Mouse (Mus musculus): ENCODE measurements around the gene Fcer1g.

Fcer1g gene

DNA sequence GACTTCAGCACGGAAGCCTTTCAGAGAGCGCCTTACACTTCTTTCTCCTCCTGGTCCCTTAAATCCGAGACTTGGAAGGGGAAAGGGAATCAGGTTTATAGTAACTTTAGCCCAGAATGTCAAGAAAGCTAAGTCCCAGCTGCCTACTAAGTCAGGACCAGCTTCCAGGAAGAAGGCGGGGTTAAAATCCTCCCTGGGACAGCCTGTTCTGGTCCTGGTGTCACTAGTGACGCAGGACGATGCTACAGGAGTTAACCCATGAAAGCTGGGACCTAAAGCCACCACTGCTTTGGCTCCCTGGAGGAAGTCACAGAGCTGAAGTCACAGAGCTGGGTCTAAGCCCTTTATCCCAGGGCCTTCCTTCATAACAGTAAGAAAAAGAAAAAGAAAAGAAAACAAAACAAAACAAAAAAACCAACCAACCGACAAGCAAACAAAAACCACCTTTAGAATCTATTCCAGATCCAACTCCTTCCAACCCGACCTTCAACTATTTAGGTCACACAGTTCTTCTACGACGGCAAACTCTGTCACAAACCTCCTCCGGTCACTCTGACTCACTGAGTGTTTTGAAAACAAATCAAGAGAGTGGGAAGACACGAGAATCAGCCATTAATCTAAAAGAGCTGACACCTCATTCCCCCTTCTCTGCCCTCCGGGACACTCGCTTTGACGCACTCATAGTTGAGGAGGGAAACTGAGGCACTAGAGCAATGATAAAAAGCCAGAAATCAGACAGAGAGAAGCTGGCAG lies 6.0 kb upstream of the Fcer1g start:
- no peak for DNase-seq

- DNase-seq, result peak; percentile 47 to 48
Observed at GRCm38 (mm10) chr1:171238463-171238862, 4.3 kb upstream of the Fcer1g start.

GRCm38 (mm10) chr1:171237438-171237837 lies 3.3 kb upstream of the Fcer1g start:
- no peak for DNase-seq

GRCm38 (mm10) chr1:171235791-171236190 lies 1.6 kb upstream of the Fcer1g start:
- no peak for DNase-seq

- DNase-seq, result no peak
Observed at GRCm38 (mm10) chr1:171234538-171234937, 373 bp upstream of the Fcer1g start.

- no peak for DNase-seq
Observed at GRCm38 (mm10) chr1:171232800-171233730, 1.1 kb downstream of the Fcer1g start.

- DNase-seq, result no peak
Observed at GRCm38 (mm10) chr1:171232348-171232747, 1.8 kb downstream of the Fcer1g start.

DNA sequence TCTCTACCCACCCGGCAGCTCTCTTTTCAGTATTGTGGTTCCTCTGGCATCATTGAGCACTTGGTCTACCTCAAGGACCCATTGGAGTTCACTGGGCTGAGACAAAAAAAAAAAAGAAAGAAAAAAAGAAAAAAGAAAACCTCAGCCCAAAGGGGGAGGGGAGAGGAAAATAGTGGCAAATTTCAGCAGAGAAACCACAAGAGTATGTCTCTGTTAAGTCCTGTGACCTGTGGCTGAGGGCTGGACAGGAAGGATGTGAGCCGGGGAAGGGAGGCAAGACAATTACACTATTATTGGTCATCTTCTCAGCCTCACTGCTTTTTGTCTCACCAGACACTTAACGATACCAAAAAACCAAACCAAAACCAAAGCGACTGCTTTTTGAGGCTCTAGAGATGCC lies 2.3 kb downstream of the Fcer1g start:
- no peak for DNase-seq

DNA sequence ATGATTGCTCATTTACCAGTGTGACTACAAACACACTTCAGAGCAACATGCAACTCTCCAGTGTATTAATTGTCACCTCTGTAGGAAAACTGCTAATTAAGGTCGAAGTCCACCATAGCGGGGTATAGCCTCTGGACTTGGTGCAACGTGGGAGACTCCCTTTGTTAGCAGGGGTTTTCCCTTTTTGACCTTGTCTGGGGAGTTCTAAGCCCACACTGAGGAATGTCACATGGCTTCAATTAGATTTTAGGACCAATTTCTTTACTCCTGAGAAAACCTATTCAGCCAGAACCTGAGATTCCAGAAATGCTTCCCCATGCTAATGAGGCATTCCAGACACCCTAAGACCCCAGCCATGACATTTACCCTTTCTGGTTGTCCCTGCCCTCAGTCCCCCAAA lies 4.0 kb downstream of the Fcer1g start:
- DNase-seq, result no peak

GRCm38 (mm10) chr1:171229750-171230149 lies 4.4 kb downstream of the Fcer1g start:
- no peak for DNase-seq

- DNase-seq, result no peak
Observed at GRCm38 (mm10) chr1:171227879-171228278, 6.3 kb downstream of the Fcer1g start.

GRCm38 (mm10) chr1:171226780-171227179 lies 7.4 kb downstream of the Fcer1g start:
- no peak for DNase-seq

GRCm38 (mm10) chr1:171224857-171225256 lies 9.3 kb downstream of the Fcer1g start, which contains the start of gene Apoa2:
TSS of gene Apoa2 (plus strand) at chr1:171225054.
- no peak for DNase-seq

DNA sequence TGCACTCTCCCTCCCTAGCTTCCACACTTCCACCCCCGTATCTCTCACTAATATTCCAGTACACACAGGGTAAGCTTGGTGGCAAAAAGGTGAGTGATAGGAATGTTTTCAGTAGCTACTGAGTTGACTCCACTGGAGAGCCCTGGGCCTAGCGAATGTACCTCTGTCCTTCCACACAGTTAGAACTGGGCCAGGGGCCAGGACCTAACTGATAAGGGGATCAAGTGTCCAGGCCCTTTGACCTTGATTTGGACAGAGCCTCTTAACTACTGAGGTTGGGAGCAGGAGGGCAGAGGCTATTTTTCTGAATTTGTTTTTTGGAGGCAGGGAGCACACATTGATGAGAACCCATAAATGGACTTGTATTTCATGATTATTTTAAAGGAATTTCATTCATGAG lies 10.4 kb downstream of the Fcer1g start:
- DNase-seq, result no peak

GRCm38 (mm10) chr1:171223168-171223567 lies 11.0 kb downstream of the Fcer1g start:
- no peak for DNase-seq

- DNase-seq, result peak; percentile 82 to 92
Observed at GRCm38 (mm10) chr1:171222238-171223155, 11.7 kb downstream of the Fcer1g start, which contains the start of gene Tomm40l. TSS of gene Tomm40l (minus strand) at chr1:171222514.

DNA sequence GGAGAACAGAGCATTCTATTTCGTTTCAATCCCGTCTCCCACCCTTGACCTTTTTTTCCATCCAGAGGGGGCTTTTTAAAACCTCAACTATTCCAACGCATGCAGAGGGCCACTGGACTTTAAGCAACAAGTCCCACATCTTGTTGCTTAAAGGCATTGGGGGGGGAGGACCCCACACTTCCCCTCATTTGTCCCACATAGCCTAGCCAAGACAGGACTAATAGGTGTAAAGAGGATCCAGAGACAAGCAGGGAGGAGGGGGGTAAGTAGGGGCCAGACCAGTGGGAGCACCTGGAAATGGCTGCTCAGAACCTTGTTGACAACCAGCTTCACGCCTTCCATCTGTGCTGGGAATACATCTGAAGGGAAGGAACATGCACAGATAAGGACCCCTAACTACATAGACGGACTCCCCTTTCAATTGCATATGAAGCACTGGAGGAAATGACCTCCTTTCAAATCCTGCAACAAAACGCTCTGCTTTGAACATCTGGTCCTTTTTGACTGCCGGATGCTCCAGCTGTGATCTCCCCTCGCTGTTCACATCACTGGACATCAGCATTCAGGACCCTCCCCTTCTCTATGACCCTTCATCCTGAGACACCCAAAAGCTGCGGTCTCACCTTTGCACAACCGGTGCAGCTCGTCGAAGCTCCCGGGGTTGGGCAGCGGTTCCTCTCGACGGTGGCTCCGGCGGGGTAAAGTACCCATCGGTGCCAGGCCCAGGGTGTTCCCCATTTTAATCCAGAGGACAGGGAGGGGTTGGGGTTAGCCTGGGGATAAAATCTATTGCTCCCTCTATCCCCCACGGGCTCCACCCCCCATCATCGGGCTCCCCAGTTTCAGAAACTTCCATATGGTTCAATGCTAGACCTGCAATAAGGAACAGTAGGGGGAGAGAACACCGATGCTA lies 12.6 kb downstream of the Fcer1g start:
- peak; percentile 22 to 40 for DNase-seq

- DNase-seq, result peak; percentile 71 to 74
Observed at GRCm38 (mm10) chr1:171220871-171221270, 13.3 kb downstream of the Fcer1g start.

GRCm38 (mm10) chr1:171216241-171216955 lies 17.8 kb downstream of the Fcer1g start:
- no peak for DNase-seq

GRCm38 (mm10) chr1:171213801-171214496 lies 20.2 kb downstream of the Fcer1g start, which contains the start of gene Nr1i3:
TSS of gene Nr1i3 (plus strand) at chr1:171213970.
- no peak for DNase-seq
